Mouse (Mus musculus) testis, adult 2 months (tissue): ENCODE data around the gene Olfr924. TPM values are rescaled to one million over a fixed set of nuclear protein-coding genes. Genes with fewer than 3 reads are reported as not detected.
"Not testable (repeated sequence)": the region's sequence is repeated elsewhere in the genome, so short reads cannot be mapped to it uniquely, and the experiment has no call there.

Source experiments
- H3K27ac ChIP-seq: fragments of 200-500 bp; 2 replicates; pipeline ENCODE4 v1.5.1; 2012; ENCODE audit warnings: low read depth, low read length; ENCODE audit not compliant: control insufficient read depth, insufficient read depth
- H3K27me3 ChIP-seq: fragments of 200-500 bp; 2 replicates; pipeline ENCODE4 v1.6.1; 2012; ENCODE audit warnings: mild to moderate bottlenecking, low read length, moderate library complexity; ENCODE audit not compliant: control insufficient read depth, insufficient read depth
- H3K36me3 ChIP-seq: fragments of 200-500 bp; 2 replicates; pipeline ENCODE4 v1.6.1; 2012; ENCODE audit warnings: mild to moderate bottlenecking, low read length; ENCODE audit not compliant: control insufficient read depth, insufficient read depth
- H3K4me1 ChIP-seq: fragments of 200-500 bp; 2 replicates; pipeline ENCODE4 v1.6.1; 2012; ENCODE audit warnings: low read length; ENCODE audit not compliant: control insufficient read depth, insufficient read depth
- H3K4me3 ChIP-seq: fragments of 200-500 bp; 2 replicates; pipeline ENCODE4 v1.5.1; 2012; ENCODE audit warnings: low read depth, mild to moderate bottlenecking, low read length, moderate library complexity, mixed read lengths; ENCODE audit not compliant: control insufficient read depth
- CTCF ChIP-seq: fragments of 200-500 bp; IDR thresholded peaks from 2 replicates; pipeline ENCODE4 v1.5.1; 2012; ENCODE audit warnings: low read depth, mild to moderate bottlenecking, inconsistent platforms, low read length, moderate library complexity; ENCODE audit not compliant: control insufficient read depth, insufficient read depth, insufficient replicate concordance
- POLR2A ChIP-seq: fragments of 200-500 bp; IDR thresholded peaks from 2 replicates; pipeline ENCODE4 v1.6.1; 2012; ENCODE audit warnings: low read depth, mild to moderate bottlenecking, inconsistent platforms, low read length, moderate library complexity; ENCODE audit not compliant: control insufficient read depth
- polyA plus RNA-seq: library from polyadenylated mRNA; depleted of rRNA; stranded (reverse); fragments of >200 nt; gene quantifications from 2 replicates; pipeline ENCODE4 v1.2.3, GENCODE M21; 2012; rRNA removed

Olfr924 gene
- not detected in 2 replicates for polyA plus RNA-seq

DNA sequence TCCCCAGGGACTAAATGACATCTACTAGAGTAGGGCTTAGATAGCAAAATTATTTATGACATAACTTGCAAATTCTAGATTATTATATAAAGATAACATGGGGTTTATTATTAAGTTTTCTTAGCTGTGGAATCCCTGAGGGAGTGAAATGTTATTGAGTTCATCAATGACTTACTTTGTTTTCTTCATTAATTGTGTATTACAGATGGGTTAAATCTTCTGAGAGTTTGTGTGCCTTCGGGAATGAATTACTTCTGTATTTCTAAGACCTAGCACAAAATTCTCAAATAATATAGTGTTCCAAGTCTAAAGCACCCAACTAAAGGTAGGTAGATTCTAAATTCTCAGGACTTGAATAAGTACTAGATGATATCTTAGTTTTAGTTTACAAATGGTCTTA lies at the start of gene Olfr924:
Olfr924 (plus strand) TSS at position 301 of the 400 bp plus-strand sequence.
- Histone ChIP-seq H3K27me3 (no peaks in the 10 kb centered on the region), H3K36me3 (no peaks in the 10 kb centered on the region), H3K27ac (no peak within 1 kb of the TSS), H3K4me1 (no peaks in the 10 kb centered on the region), H3K4me3 (no peak within 1 kb of the TSS)
- TF ChIP-seq CTCF (no peak), POLR2A (no peak)

- Histone ChIP-seq H3K4me3 (no peak overlapping the region), H3K4me1 (no peaks in the 10 kb centered on the region), H3K27me3 (no peaks in the 10 kb centered on the region), H3K36me3 (no peaks in the 10 kb centered on the region), H3K27ac (no peak overlapping the region)
- TF ChIP-seq CTCF (no peak), POLR2A (no peak)
Measured at GRCm38 (mm10) chr9:38805696-38806095, 38.6 kb upstream of the Olfr924 start.

DNA sequence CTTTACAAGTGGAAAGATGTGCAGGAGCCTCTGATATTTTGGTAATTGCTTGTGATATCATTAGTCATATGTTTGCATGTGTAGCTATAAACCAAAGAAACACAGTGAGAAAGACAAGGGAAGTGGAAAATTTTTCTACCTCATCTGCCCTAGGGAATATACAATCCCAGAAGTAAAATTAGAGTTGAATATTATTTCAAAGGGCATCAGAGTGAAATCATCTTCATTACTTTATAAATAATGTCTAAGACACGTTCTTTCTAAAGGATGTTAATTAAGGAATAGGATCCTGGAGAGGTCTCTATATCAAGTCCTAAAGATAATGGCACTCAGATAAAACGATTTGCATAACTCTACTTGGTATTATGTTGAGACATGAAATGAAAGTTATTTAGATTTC lies 29.9 kb upstream of the Olfr924 start, which contains the start of gene Olfr922:
Olfr922 (plus strand) TSS at position 301 of the 400 bp plus-strand sequence.
- Histone ChIP-seq H3K4me1 (no peaks in the 10 kb centered on the region), H3K27me3 (no peaks in the 10 kb centered on the region), H3K36me3 (no peaks in the 10 kb centered on the region), H3K27ac (no peak within 1 kb of the TSS), H3K4me3 (no peak within 1 kb of the TSS)
- TF ChIP-seq CTCF = no peak
- no peak for TF ChIP-seq POLR2A

DNA sequence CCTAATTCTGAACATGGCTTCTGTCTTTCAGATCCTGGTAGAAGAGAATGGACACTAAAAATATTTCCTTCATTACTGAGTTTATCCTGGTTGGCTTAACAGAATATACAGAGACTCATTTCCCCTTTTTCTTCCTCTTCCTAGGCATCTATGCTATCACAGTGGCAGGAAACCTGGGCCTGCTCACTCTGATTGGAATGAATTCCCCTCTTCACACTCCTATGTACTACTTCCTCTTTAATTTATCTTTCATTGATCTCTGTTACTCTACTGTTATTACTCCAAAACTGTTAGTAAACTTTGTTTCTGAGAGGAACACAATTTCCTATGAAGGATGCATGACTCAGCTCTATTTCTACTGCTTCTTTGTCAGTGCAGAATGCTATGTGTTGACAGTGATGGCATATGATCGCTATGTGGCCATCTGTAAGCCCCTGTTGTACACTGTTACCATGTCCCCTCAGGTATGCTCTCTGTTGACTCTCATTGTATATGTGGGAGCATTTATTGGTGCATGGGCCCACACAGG lies 28.7 kb upstream of the Olfr924 start:
- no peaks in the 10 kb centered on the region for H3K36me3 ChIP-seq
- no peaks in the 10 kb centered on the region for H3K4me1 ChIP-seq
- no peak overlapping the region for H3K4me3 ChIP-seq
- H3K27ac ChIP-seq = no peak overlapping the region
- H3K27me3 ChIP-seq = no peaks in the 10 kb centered on the region
- TF ChIP-seq CTCF (no peak), POLR2A (no peak)

DNA sequence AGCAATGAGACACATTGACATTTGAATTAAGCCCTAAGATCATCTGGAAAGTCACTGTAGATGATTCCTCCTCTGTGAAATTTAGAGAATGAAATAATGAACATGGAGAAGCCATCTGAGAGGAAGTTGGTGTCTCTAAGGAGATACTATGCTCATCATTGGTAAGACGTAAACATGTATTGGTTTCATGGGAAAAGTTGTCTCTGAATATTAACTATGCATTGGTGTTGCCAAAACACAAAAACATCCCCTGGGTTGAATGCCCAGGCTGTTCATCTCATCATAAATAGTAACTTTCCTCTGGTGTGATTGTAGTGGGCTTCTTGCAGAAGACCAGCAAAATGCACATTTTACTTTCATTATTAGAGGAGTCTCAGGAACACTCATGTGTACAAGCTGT lies 18.0 kb upstream of the Olfr924 start, which contains the start of gene Olfr923:
Olfr923 (plus strand) TSS at position 301 of the 400 bp plus-strand sequence.
- H3K27me3 ChIP-seq = no peaks in the 10 kb centered on the region
- H3K27ac ChIP-seq = no peak within 1 kb of the TSS
- TF ChIP-seq POLR2A = no peak
- no peaks in the 10 kb centered on the region for H3K36me3 ChIP-seq
- no peaks in the 10 kb centered on the region for H3K4me1 ChIP-seq
- no peak within 1 kb of the TSS for H3K4me3 ChIP-seq

DNA sequence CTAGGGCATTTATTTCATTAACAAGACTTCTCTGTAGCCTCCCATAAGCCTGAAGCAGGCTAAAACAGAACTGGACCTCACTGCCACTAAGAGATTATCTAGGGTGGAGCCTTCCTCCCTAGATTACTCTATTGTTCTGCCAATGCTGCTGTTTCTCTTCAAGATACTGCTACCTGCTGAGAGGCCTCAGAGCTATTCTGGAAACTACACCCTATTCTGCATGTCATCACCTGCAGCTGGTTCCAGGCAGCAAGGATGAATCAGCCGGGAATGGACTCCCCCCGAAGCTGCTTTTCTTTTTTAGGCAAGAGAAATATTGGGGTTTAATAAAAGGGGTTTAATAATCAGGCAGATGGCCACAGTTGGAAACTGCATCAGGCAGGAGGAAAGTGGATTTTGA lies 11.2 kb upstream of the Olfr924 start:
- Histone ChIP-seq H3K4me1 (no peaks in the 10 kb centered on the region), H3K36me3 (no peaks in the 10 kb centered on the region), H3K27ac (no peak overlapping the region), H3K27me3 (no peaks in the 10 kb centered on the region), H3K4me3 (no peak overlapping the region)
- TF ChIP-seq CTCF (no peak), POLR2A (no peak)

- no peaks in the 10 kb centered on the region for H3K36me3 ChIP-seq
- H3K4me3 ChIP-seq = no peak within 1 kb of the TSS
- no peaks in the 10 kb centered on the region for H3K27me3 ChIP-seq
- TF ChIP-seq CTCF = no peak
- no peak for TF ChIP-seq POLR2A
- no peaks in the 10 kb centered on the region for H3K4me1 ChIP-seq
- no peak within 1 kb of the TSS for H3K27ac ChIP-seq
Measured at GRCm38 (mm10) chr9:38854760-38855159, 10.5 kb downstream of the Olfr924 start, which contains the start of gene Olfr26. TSS of gene Olfr26 (plus strand) at chr9:38855060.

GRCm38 (mm10) chr9:38874880-38875279 lies 30.6 kb downstream of the Olfr924 start:
- H3K4me3 ChIP-seq, H3K4me1 ChIP-seq, H3K36me3 ChIP-seq, H3K27ac ChIP-seq, H3K27me3 ChIP-seq: not testable (repeated sequence)
